26 mouse cellular contexts compared by ENCODE assay signal in genomic region chr5:118567395-118567794, GRCm38 (mm10). TPM values are rescaled to one million over a fixed set of nuclear protein-coding genes. Genes with fewer than 3 reads are reported as not detected.
DNase-seq lines count a peak whose midpoint lies in the region; ATAC-seq and TF ChIP-seq lines count a peak whose summit lies in the region.
"Had no signal": no experiment of that assay in that cellular context is flagged by ENCODE, and none has a peak within 500 bp of the region (broad histone marks: within the 10 kb centered on the region; RNA-seq: fewer than 3 reads in every experiment).

No protein-coding gene starts in this region.

- H3K4me3 ChIP-seq in forebrain, embryonic 12.5 days (replicated peaks), result no peak overlapping the region
- H3K4me3 ChIP-seq in forebrain, embryonic 15.5 days, result no peak overlapping the region
- no peak overlapping the region for H3K4me3 ChIP-seq in stomach, embryonic 16.5 days (replicated peaks; ENCODE audit: low read length)
- H3K4me3 ChIP-seq in stomach, postnatal 0 days (ENCODE audit: low read depth, low read length), result no peak overlapping the region
- no peak overlapping the region for H3K4me3 ChIP-seq in forebrain, postnatal 0 days (ENCODE audit: low read depth, low read length)
- H3K4me3 ChIP-seq: embryonic facial prominence, embryonic 15.5 days; heart, adult 2 months; heart, embryonic 13.5 days; kidney, embryonic 15.5 days; limb, embryonic 13.5 days; lung, embryonic 15.5 days; midbrain, embryonic 12.5 days had no signal

- 0 out of 2 replicates have a peak, but pooled peaks cover 6% of the 10 kb centered on the region for H3K27me3 ChIP-seq in forebrain, embryonic 12.5 days
- H3K27me3 ChIP-seq in forebrain, embryonic 15.5 days, result no peaks in the 10 kb centered on the region
- no peaks in the 10 kb centered on the region for H3K27me3 ChIP-seq in stomach, embryonic 16.5 days (ENCODE audit: control insufficient read depth, insufficient read depth, low read length)
- H3K27me3 ChIP-seq in stomach, postnatal 0 days (ENCODE audit: control insufficient read depth, insufficient read depth, low read length), result no peaks in the 10 kb centered on the region
- H3K27me3 ChIP-seq in forebrain, postnatal 0 days (ENCODE audit: insufficient read depth, low read length), result no peaks in the 10 kb centered on the region
- H3K27me3 ChIP-seq: embryonic facial prominence, embryonic 15.5 days; heart, embryonic 13.5 days; limb, embryonic 13.5 days; lung, embryonic 15.5 days had no signal

- H3K9ac ChIP-seq in forebrain, embryonic 12.5 days, result no peak overlapping the region
- no peak overlapping the region for H3K9ac ChIP-seq in forebrain, embryonic 15.5 days (replicated peaks)
- H3K9ac ChIP-seq in stomach, embryonic 16.5 days (ENCODE audit: low read length), result peak overlapping the region; percentile 9; the same call in 1 of the 2 replicates
- H3K9ac ChIP-seq in stomach, postnatal 0 days (ENCODE audit: low read length), result no peak overlapping the region
- 0 out of 2 replicates have a peak overlapping the region, but pooled peaks have one; percentile 10 for H3K9ac ChIP-seq in forebrain, postnatal 0 days
- H3K9ac ChIP-seq: embryonic facial prominence, embryonic 15.5 days; heart, embryonic 13.5 days; hindbrain, embryonic 14.5 days; kidney, embryonic 15.5 days; limb, embryonic 13.5 days; lung, embryonic 15.5 days; midbrain, embryonic 12.5 days had no signal

- H3K36me3 ChIP-seq in forebrain, embryonic 12.5 days (replicated peaks), result no peaks in the 10 kb centered on the region
- H3K36me3 ChIP-seq in forebrain, embryonic 15.5 days, result no peaks in the 10 kb centered on the region
- no peaks in the 10 kb centered on the region for H3K36me3 ChIP-seq in stomach, embryonic 16.5 days (ENCODE audit: control insufficient read depth, insufficient read depth, low read length)
- no peaks in the 10 kb centered on the region for H3K36me3 ChIP-seq in stomach, postnatal 0 days (ENCODE audit: control insufficient read depth, insufficient read depth, low read length)
- no peaks in the 10 kb centered on the region for H3K36me3 ChIP-seq in forebrain, postnatal 0 days (ENCODE audit: insufficient read depth)
- H3K36me3 ChIP-seq: embryonic facial prominence, embryonic 15.5 days; heart, embryonic 13.5 days; kidney, embryonic 15.5 days; limb, embryonic 13.5 days; lung, embryonic 15.5 days; midbrain, embryonic 12.5 days had no signal

- H3K4me2 ChIP-seq in forebrain, embryonic 12.5 days, result 0 out of 2 replicates have a peak overlapping the region, but pooled peaks have one; percentile 5
- no peak overlapping the region for H3K4me2 ChIP-seq in forebrain, embryonic 15.5 days (replicated peaks)
- no peak overlapping the region for H3K4me2 ChIP-seq in stomach, embryonic 16.5 days (ENCODE audit: low read depth, low read length)
- no peak overlapping the region for H3K4me2 ChIP-seq in stomach, postnatal 0 days (replicated peaks; ENCODE audit: low read depth)
- H3K4me2 ChIP-seq in forebrain, postnatal 0 days (ENCODE audit: low read depth), result no peak overlapping the region
- H3K4me2 ChIP-seq: embryonic facial prominence, embryonic 15.5 days; heart, embryonic 13.5 days; hindbrain, embryonic 14.5 days; kidney, embryonic 15.5 days; limb, embryonic 13.5 days; liver, embryonic 11.5 days; lung, embryonic 15.5 days; midbrain, embryonic 12.5 days had no signal

- WGBS in forebrain, embryonic 12.5 days, result 7% methylated on average over 7 of the region's 7 CpGs
- 19% methylated on average over 7 of the region's 7 CpGs for WGBS in forebrain, embryonic 15.5 days
- WGBS in stomach, embryonic 16.5 days, result 68% methylated on average over 7 of the region's 7 CpGs
- WGBS in stomach, postnatal 0 days, result 78% methylated on average over 7 of the region's 7 CpGs
- WGBS in forebrain, postnatal 0 days, result 15% methylated on average over 7 of the region's 7 CpGs

- no peak for TF ChIP-seq EP300 in stomach, postnatal 0 days (optimal IDR thresholded peaks at IDR 0.05)

- TF ChIP-seq CTCF in stomach, postnatal 0 days (IDR thresholded peaks at IDR 0.05; ENCODE audit: low read depth), result no peak
- TF ChIP-seq CTCF in forebrain, postnatal 0 days (IDR thresholded peaks at IDR 0.05; ENCODE audit: low read depth), result no peak

- no peak overlapping the region for H3K27ac ChIP-seq in forebrain, embryonic 12.5 days
- no peak overlapping the region for H3K27ac ChIP-seq in forebrain, embryonic 15.5 days (replicated peaks)
- H3K27ac ChIP-seq in stomach, embryonic 16.5 days (ENCODE audit: low read length), result no peak overlapping the region
- H3K27ac ChIP-seq in stomach, postnatal 0 days (replicated peaks), result no peak overlapping the region
- H3K27ac ChIP-seq in forebrain, postnatal 0 days (ENCODE audit: low read depth, low read length), result no peak overlapping the region
- H3K27ac ChIP-seq: embryonic facial prominence, embryonic 15.5 days; heart, adult 2 months; heart, embryonic 13.5 days; hindbrain, embryonic 14.5 days; kidney, embryonic 15.5 days; limb, embryonic 13.5 days; lung, embryonic 15.5 days; midbrain, embryonic 12.5 days had no signal

- DNase-seq in stomach, postnatal 0 days (ENCODE audit: low spot score), result no peak
- no peak for DNase-seq in forebrain, postnatal 0 days
- DNase-seq in right cerebral cortex, postnatal 10 days (ENCODE audit: low spot score in 2 of 2), result no peak
- DNase-seq: adrenal gland, postnatal 10 days; B cell, adult 2 months; cerebellum, adult 9-11 months; gastrocnemius, postnatal 36 days; heart, adult 2 months; heart, postnatal 10 days; kidney, postnatal 25 days; spleen, adult 18-20 months; thymus, adult 2 months; thymus, postnatal 4 days had no signal

- peaks cover 83% of the 10 kb centered on the region for H3K4me1 ChIP-seq in forebrain, embryonic 12.5 days
- H3K4me1 ChIP-seq in forebrain, embryonic 15.5 days, result peaks cover 91% of the 10 kb centered on the region
- H3K4me1 ChIP-seq in stomach, embryonic 16.5 days (ENCODE audit: control insufficient read depth, insufficient read depth, low read length), result peaks cover 33% of the 10 kb centered on the region
- 0 out of 2 replicates have a peak, but pooled peaks cover 2% of the 10 kb centered on the region for H3K4me1 ChIP-seq in stomach, postnatal 0 days (replicated peaks; ENCODE audit: control insufficient read depth, insufficient read depth)
- H3K4me1 ChIP-seq in forebrain, postnatal 0 days (ENCODE audit: insufficient read depth), result peaks cover 41% of the 10 kb centered on the region

- H3K9me3 ChIP-seq in forebrain, embryonic 12.5 days, result no peaks in the 10 kb centered on the region
- no peaks in the 10 kb centered on the region for H3K9me3 ChIP-seq in forebrain, embryonic 15.5 days
- H3K9me3 ChIP-seq in stomach, embryonic 16.5 days (replicated peaks; ENCODE audit: control insufficient read depth, low read length), result no peaks in the 10 kb centered on the region
- no peaks in the 10 kb centered on the region for H3K9me3 ChIP-seq in stomach, postnatal 0 days (ENCODE audit: control insufficient read depth, low read length)
- H3K9me3 ChIP-seq in forebrain, postnatal 0 days (ENCODE audit: low read length), result no peaks in the 10 kb centered on the region
- H3K9me3 ChIP-seq: embryonic facial prominence, embryonic 15.5 days; G1E; heart, embryonic 13.5 days; kidney, embryonic 15.5 days; limb, embryonic 13.5 days; lung, embryonic 15.5 days; midbrain, embryonic 12.5 days had no signal

- ATAC-seq in forebrain, embryonic 12.5 days (ENCODE audit: low FRiP score), result no peak
- ATAC-seq in forebrain, embryonic 15.5 days (replicated peaks), result no peak
- no peak for ATAC-seq in stomach, embryonic 16.5 days (ENCODE audit: insufficient read depth, low FRiP score)
- ATAC-seq in stomach, postnatal 0 days (ENCODE audit: low FRiP score, low TSS enrichment), result no peak
- no peak for ATAC-seq in forebrain, postnatal 0 days
- ATAC-seq: intestine, postnatal 0 days had no signal

RNA-seq across cellular contexts. Expression of gene Med13l, which starts 6.9 kb away (rescaled TPM):
- 17.7 and 19.1 TPM in 2 replicates for polyA plus RNA-seq in forebrain, embryonic 12.5 days (2016; fragmentation: Nextera tagmentation; extraction: Ambion mirVana)
- polyA plus RNA-seq in forebrain, embryonic 15.5 days (2015; fragmentation: Nextera tagmentation; extraction: Ambion mirVana), result 23.7 and 23.9 TPM in 2 replicates
- polyA plus RNA-seq in stomach, embryonic 16.5 days (2015; fragmentation: Nextera tagmentation; extraction: Ambion mirVana), result 9.9 and 10.4 TPM in 2 replicates
- 5.1 and 5.4 TPM in 2 replicates for polyA plus RNA-seq in stomach, postnatal 0 days (2015; fragmentation: Nextera tagmentation; extraction: Ambion mirVana)
- 27.9 and 31.0 TPM in 2 replicates for total RNA-seq in forebrain, postnatal 0 days (2014; rRNA removed)
- polyA plus RNA-seq in forebrain, postnatal 0 days (2015; fragmentation: Nextera tagmentation; extraction: Ambion mirVana), result 9.1 and 12.5 TPM in 2 replicates

Comparison
In these comparisons a context has a peak if more than half of its experiments do, and no peak if none do; other contexts are left out.
1. H3K9ac ChIP-seq: peak in stomach, embryonic 16.5 days (single experiment) and forebrain, postnatal 0 days (single experiment); none in forebrain, embryonic 12.5 days (single experiment), forebrain, embryonic 15.5 days (single experiment) and stomach, postnatal 0 days (single experiment).